ENCODE assay signal across 8 mouse cellular contexts in genomic region chr6:52158276-52159051, GRCm38 (mm10). TPM values are rescaled to one million over a fixed set of nuclear protein-coding genes. Genes with fewer than 3 reads are reported as not detected.
DNase-seq lines count a peak whose midpoint lies in the region; ATAC-seq and TF ChIP-seq lines count a peak whose summit lies in the region.

Gene Hoxa1 (minus strand): TSS chr6:52158317.

- H3K9ac ChIP-seq in embryonic facial prominence, embryonic 12.5 days, result peak within 1 kb of the TSS; percentile 48
- peak within 1 kb of the TSS; percentile 67 for H3K9ac ChIP-seq in heart, embryonic 14.5 days (ENCODE audit: low read length)

- H3K9me3 ChIP-seq in embryonic facial prominence, embryonic 12.5 days, result no peaks in the 10 kb centered on the region
- no peaks in the 10 kb centered on the region for H3K9me3 ChIP-seq in heart, embryonic 14.5 days (ENCODE audit: control insufficient read depth, low read length)

- H3K4me1 ChIP-seq in embryonic facial prominence, embryonic 12.5 days, result 0 out of 2 replicates have a peak, but pooled peaks cover 4% of the 10 kb centered on the region
- H3K4me1 ChIP-seq in heart, embryonic 14.5 days (ENCODE audit: control insufficient read depth in 2 of 2, insufficient read depth in 2 of 2, low read length in 2 of 2), result peaks cover 3 to 15% of the 10 kb centered on the region in 2 experiments; a peak in 3 of 4 replicates
- H3K4me1 ChIP-seq in spleen, adult 2 months (ENCODE audit: control insufficient read depth, insufficient read depth, insufficient read length), result peaks cover 5% of the 10 kb centered on the region

- ATAC-seq in embryonic facial prominence, embryonic 12.5 days (ENCODE audit: insufficient number of reproducible peaks, insufficient read depth, low FRiP score, low TSS enrichment), result peak; percentile 62
- peak; percentile 67 for ATAC-seq in heart, embryonic 14.5 days (ENCODE audit: insufficient number of reproducible peaks, insufficient read depth, low FRiP score, low read depth)
- peak; percentile 93 for ATAC-seq in megakaryocyte, adult 5-6 weeks (ENCODE audit: poor library complexity, severe bottlenecking)
- no peak for ATAC-seq in frontal cortex, adult (ENCODE audit: low TSS enrichment)

- H3K4me3 ChIP-seq in embryonic facial prominence, embryonic 12.5 days, result peak within 1 kb of the TSS; percentile 56
- H3K4me3 ChIP-seq in heart, embryonic 14.5 days (ENCODE audit: control insufficient read depth in 1 of 2, insufficient read depth in 1 of 2, low read depth in 1 of 2, low read length in 2 of 2), result peak within 1 kb of the TSS; percentile 63 to 67
- H3K4me3 ChIP-seq in spleen, adult 2 months (ENCODE audit: extremely low read depth, insufficient read depth, insufficient read length), result peak within 1 kb of the TSS; percentile 58

- peaks cover 93% of the 10 kb centered on the region for H3K27me3 ChIP-seq in embryonic facial prominence, embryonic 12.5 days
- H3K27me3 ChIP-seq in heart, embryonic 14.5 days (ENCODE audit: control insufficient read depth, insufficient read depth, low read length), result peaks cover 100% of the 10 kb centered on the region
- peaks cover 22% of the 10 kb centered on the region for H3K27me3 ChIP-seq in spleen, adult 2 months (ENCODE audit: control insufficient read depth, insufficient read depth, low read length)

- 0 out of 2 replicates have a peak within 1 kb of the TSS, but pooled peaks have one; percentile 26 for H3K27ac ChIP-seq in embryonic facial prominence, embryonic 12.5 days
- peak within 1 kb of the TSS; percentile 55 to 67 for H3K27ac ChIP-seq in heart, embryonic 14.5 days (replicated peaks in 1 of 2; ENCODE audit: control insufficient read depth in 1 of 2, insufficient read depth in 1 of 2, low read depth in 2 of 2, low read length in 2 of 2)
- H3K27ac ChIP-seq in spleen, adult 2 months (ENCODE audit: insufficient read depth, low read length), result no peak within 1 kb of the TSS

- under 1% methylated on average over 55 of the region's 55 CpGs for WGBS in embryonic facial prominence, embryonic 12.5 days
- 1% methylated on average over 52 of the region's 55 CpGs for WGBS in heart, embryonic 14.5 days
- under 1% methylated on average over 54 of the region's 55 CpGs for WGBS in spleen, adult 2 months

- H3K36me3 ChIP-seq in embryonic facial prominence, embryonic 12.5 days, result no peaks in the 10 kb centered on the region
- no peaks in the 10 kb centered on the region for H3K36me3 ChIP-seq in heart, embryonic 14.5 days (ENCODE audit: control insufficient read depth, insufficient read depth, low read length)
- no peaks in the 10 kb centered on the region for H3K36me3 ChIP-seq in spleen, adult 2 months (ENCODE audit: control insufficient read depth, insufficient read depth, low read length)

- no peak for TF ChIP-seq CTCF in spleen, adult 2 months (IDR thresholded peaks at IDR 0.05; ENCODE audit: extremely low read depth, insufficient read depth, insufficient read length, insufficient replicate concordance)

- DNase-seq in cerebellum, postnatal 14 days, result peak; percentile 50 to 51
- no peak for DNase-seq in cerebellum, adult 18-20 months
- peak; percentile 91 for DNase-seq in kidney, postnatal 10 days
- DNase-seq in spleen, adult 2 months (ENCODE audit: low read depth in 1 of 2, low spot score in 2 of 2), result peak; percentile 9 to 48

- H3K4me2 ChIP-seq in embryonic facial prominence, embryonic 12.5 days (replicated peaks), result peak within 1 kb of the TSS; percentile 99
- peak within 1 kb of the TSS; percentile 99 for H3K4me2 ChIP-seq in heart, embryonic 14.5 days (ENCODE audit: low read length)

- TF ChIP-seq POLR2A in spleen, adult 2 months (IDR thresholded peaks at IDR 0.05; ENCODE audit: low read depth, low read length), result no peak

RNA-seq across cellular contexts. Expression of gene Hoxa1, which starts in this region (rescaled TPM):
- polyA plus RNA-seq in embryonic facial prominence, embryonic 12.5 days (2016; fragmentation: Nextera tagmentation; extraction: Ambion mirVana), result 0.71 and 0.77 TPM in 2 replicates
- polyA plus RNA-seq in heart, embryonic 14.5 days (2014; fragmentation: Nextera tagmentation; extraction: Ambion mirVana), result 0.75 and 0.82 TPM in 2 replicates
- total RNA-seq in megakaryocyte, adult 5-6 weeks (2015), result 0.11 TPM in 1 of 2 replicates, not detected in the other
- 0.37 TPM in 1 of 2 replicates, not detected in the other for total RNA-seq in megakaryocyte, adult 5-6 weeks (2017)
- 0.12 and 0.21 TPM in 2 replicates for polyA plus RNA-seq in spleen, adult 2 months (2012; rRNA removed)

Comparison
In these comparisons a context has a peak if more than half of its experiments do, and no peak if none do; other contexts are left out.
1. DNase-seq: peak in cerebellum, postnatal 14 days (2 of 2) and kidney, postnatal 10 days (single experiment); none in cerebellum, adult 18-20 months (0 of 2).
2. Peak in ATAC-seq, H3K4me3 ChIP-seq, H3K27ac ChIP-seq, H3K9ac ChIP-seq and H3K4me2 ChIP-seq in embryonic facial prominence, embryonic 12.5 days; RNA of the gene not detected or under 1 TPM.
3. Peak in ATAC-seq, H3K4me3 ChIP-seq, H3K27ac ChIP-seq, H3K9ac ChIP-seq and H3K4me2 ChIP-seq in heart, embryonic 14.5 days; RNA of the gene not detected or under 1 TPM.
4. Peak in ATAC-seq in megakaryocyte, adult 5-6 weeks; RNA of the gene not detected or under 1 TPM.
5. Peak in DNase-seq and H3K4me3 ChIP-seq in spleen, adult 2 months; RNA of the gene not detected or under 1 TPM.
6. Peak in every context shown above with its lines, with median percentiles within 50 percentile points of each other: H3K4me3 ChIP-seq.